Mouse (Mus musculus) kidney, adult 2 months (tissue): ENCODE results near the gene Fis1.

ENCODE experiments used
- CTCF ChIP-seq: fragments of 200-500 bp; conservative IDR thresholded peaks from 2 replicates; pipeline ENCODE4 v1.5.1; 2011; ENCODE audit warnings: low read depth, mild to moderate bottlenecking, control low read depth, low read length, moderate library complexity, mixed read lengths; ENCODE audit not compliant: insufficient read depth, insufficient read length
- POLR2A ChIP-seq: fragments of 200-500 bp; IDR thresholded peaks from one replicate; pipeline ENCODE4 v1.6.1; 2011; ENCODE audit warnings: low read depth, low read length, control low read depth

GRCm38 (mm10) chr5:136988420-136988819 is 35.3 kb downstream of the Fis1 start:
- no peak for TF ChIP-seq POLR2A
- no peak for TF ChIP-seq CTCF
